Mouse (Mus musculus) heart, adult 11 months (tissue): ENCODE results near the gene Rpl34.

Source experiments
- DNase-seq: peaks from one replicate; pipeline ENCODE4 v3.0.0; 2022

The Rpl34 gene

DNA sequence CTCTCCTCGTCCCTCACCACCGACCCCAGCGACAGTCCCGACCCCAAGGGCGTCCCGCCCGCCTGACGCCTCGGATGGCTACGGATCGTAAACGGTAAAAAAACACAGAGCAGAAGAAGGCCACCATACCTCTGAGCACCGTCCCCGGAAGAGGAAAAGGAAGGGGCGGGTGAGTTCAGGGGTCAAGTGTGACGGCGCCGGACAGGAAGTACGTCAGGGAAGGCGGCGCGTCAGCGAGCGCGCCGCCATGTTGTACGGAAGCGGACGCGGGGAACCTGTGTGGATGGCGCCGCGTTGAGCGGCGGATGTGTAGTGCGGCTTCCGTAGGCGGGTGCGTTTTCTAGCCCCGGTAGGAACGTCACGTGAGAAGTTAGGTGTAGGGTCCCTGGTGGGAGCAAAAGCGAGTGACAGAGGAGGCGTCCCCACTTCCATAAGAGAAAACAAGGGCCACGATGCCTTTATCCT lies at the start of gene Rpl34:
Rpl34 (minus strand) TSS at position 210 of the 465 bp plus-strand sequence.
- peak; percentile 99 for DNase-seq

DNA sequence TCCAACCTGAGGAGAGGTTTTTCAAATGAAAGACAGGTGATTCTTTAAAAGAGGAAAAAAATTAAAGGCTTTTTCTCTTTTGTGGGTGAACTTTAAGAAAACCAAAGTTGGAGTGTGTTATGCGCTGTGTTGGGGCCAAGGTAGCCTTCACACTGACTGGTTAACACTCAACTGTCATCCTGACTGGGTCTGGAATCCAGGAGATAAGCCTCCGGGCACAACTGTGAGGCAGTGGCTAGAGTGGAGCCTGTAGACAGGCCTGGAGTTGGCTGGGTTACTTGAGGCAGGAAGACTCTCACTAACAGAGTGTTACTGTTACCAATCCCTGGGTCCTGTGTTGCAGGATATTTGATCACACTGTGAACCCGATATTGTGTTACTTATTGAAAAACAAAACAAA lies 38.0 kb upstream of the Rpl34 start:
- peak; percentile 66 for DNase-seq

DNA sequence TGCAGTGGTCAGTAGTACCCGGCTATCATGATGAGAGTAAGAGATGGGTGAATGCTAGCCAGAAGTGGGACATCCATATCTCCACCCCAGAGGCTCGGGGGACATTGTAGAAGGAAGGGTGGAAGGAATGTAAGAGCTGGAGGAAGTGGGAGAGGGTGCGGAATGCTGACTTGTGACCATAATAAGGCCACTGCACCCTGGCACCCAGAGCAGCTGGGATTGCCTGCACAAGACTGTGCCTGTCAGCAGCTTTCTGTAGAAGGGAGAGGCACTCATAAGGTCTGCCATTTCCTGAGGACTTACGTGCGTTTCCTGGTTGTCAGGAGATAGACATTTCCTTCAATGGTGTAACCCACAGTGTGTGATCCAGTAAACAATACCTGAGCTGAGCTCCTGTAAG lies 33.9 kb upstream of the Rpl34 start:
- DNase-seq = peak; percentile 91

DNA sequence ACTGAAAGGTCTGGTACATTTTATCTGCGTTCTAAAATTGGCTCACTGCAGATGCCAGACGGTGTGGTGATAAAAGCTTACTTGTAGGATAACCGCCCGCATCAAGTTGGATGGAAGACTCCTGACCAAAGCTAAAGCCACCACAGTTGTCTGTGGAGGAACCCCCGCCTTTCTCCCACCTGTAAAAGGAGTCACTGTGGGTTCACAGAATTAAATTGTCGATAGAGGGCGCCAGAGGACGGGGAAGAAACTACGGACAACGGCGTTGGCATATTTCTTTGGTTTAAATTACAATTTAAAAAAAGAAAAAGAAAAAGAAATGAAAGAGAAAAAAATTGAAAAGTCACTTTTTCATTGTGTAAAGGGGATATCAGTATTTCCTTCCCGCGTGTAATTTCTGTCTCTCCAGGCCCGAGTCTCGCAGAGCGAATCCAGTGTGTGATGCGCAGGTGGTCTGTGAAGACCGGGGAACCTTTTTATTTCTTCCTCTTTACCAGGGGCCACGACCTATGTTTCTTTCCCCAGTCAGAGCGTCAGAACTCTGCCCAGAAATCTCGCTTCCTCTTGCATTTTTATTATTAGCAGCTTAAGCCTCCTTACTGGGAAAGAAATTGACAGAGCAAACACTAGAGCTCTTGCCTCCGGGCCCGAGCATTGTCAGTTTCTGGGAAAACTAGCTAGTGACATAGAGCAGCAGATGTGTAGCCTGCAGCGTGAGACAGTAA lies 30.7 kb upstream of the Rpl34 start:
- DNase-seq = peak; percentile 86

DNA sequence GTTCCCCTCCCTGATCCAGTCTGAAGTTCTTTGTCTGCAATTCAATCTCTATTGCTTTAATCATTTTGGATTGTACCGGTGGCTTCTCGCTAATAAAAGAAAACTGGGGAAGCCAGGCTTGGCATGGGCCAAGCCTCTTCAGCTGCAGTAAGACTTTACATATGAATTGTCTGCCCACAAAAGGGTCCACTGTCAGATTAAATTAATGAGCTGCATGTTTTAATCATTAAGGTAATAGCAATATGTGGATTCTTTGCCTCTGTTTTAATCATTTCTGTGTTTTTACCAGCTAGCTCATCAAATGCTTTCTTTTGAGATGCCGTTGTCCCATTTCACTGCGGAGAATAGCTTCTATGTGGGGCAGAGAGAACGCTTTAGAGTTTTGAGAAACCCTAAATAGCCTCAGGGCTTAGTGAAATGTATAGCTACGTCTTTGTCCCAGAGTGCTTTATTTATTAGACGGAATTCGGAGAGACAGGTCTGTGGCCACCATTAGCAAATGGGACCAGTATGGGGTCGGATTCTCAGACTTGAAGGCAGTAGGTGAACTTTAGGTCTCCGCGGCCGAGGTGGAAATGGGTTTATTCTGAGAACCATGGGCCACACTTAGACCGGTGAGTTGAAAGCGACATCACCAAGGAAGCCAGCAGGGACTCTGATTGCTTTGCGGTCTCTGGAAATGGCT lies 28.1 kb upstream of the Rpl34 start:
- peak; percentile 85 for DNase-seq

DNA sequence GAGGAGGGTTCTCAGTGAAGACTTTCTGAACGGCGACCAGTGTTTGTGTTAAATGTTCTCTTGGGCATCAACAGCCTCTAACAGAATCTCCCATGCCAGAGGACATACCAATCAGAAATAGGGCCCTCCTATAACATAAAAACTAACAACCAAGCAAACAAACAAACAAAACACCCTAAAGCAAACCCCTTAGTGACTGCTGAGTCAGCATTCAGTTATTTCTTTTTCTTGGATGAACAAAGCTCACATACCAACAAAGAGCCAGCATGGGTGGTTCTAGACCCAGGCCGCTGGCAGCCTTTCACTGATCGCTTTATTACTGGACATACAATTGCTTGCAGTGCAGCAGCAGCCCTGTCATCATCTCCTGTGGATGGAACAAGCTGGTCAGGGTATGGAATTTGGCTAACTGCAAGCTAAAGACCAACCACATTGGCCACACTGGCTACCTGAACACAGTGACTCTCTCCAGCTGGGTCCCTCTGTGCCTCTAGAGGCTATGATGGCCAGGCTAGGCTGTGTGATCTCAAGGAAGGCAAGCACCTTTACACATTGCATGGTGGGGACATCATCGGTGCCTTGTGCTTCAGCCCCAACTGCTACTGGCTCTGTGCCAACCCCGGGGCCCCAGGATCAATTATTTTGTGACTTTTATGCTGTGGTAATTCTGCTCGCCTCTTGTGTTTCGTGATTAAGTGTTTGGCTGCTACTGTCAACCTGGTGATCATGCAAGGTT lies 27.1 kb upstream of the Rpl34 start:
- DNase-seq = peak; percentile 52

DNA sequence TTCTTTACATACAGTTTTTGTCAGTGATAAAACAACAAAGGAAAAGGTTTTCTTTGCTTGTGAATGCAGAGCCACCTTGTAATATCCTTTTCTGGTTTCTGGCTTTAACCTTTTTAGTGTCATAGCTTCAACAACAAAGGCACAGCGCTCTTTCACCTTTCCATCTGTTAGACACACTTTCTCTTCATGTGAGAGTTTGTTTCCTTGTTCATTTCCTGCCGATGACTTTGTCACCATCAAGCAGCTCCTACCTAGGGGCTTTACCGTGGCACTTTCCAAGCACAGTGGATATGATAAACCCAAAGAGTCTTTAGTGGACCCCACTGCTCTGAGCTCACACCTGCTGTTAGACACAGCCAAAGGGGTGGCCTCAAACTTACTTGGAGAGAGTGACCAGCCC lies 19.0 kb upstream of the Rpl34 start:
- no peak for DNase-seq

DNA sequence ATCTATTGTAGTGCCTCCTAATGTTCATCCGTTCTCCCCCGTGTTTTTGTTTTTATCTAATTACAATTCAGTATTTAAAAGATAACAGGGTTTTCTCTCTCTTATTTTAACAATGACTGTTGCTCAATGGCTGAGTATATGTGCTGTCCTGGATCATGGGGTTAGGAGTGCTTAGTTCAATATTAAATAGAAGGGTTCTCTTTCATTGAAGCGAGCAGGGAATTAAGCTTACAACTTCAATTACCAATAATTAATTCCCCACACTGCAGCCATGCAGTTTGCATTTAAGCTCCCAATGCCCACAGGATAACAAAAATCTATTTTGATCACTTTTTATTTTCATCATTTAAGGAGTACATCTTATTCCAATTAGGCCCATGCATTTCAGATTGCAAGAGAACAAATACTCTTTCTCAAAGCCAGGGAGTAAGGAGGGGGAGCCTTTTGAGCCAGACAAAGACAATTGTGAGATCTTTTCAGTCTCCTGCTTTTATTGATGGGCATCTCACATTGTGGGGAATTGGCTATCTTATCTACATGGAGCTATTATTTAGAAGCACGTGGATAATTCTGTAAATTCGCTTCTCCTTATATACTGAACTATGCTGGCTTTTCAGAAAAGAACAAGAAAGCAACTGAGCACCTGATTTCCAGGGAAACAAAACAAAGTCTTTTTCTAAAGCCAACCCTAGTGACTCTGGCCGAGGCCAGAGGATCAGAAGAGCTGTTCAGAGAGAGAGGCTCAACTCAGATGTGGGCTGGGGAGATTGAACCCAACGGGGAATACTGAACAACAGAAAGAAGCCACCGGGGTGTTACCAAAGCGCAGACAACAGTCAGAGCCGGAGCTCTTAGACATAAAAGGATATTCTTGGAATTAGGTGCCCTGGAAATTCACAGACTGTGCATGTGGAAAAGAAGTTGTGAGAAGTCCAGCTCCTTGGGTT lies 16.7 kb upstream of the Rpl34 start:
- DNase-seq = no peak

DNA sequence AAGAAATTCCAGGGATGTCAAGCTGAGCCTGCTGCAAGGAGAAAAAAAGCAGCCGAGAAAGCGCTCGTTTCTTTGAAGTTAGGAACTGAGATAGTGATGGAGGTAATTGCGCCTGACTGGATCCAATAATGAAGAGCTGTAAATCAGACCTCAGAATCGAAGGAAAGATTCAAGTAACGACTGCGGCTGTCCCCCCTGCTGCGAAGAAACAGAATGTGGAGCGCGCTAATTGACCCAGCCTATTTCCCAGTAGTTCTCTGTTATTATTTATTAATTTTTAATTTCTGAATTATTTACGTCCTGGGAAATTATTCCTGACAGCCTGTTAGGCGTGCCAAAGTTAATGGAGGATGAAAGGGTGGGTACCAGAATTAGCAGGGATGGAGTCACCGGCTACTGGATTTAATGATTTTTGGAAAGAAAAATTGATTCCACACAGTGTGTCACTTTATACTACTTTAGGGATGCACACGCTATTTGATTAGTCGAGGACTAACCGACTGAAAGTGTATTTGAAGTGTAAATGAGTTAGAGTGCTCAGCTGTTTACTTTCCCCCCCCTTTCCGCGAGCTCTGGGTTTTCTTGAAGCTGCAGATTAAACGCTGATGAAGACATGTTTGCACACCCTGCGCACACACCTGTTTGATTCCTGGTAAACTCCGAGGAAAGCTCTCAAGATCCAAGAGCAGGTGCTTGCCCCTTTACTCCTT lies 7.6 kb upstream of the Rpl34 start:
- no peak for DNase-seq

DNA sequence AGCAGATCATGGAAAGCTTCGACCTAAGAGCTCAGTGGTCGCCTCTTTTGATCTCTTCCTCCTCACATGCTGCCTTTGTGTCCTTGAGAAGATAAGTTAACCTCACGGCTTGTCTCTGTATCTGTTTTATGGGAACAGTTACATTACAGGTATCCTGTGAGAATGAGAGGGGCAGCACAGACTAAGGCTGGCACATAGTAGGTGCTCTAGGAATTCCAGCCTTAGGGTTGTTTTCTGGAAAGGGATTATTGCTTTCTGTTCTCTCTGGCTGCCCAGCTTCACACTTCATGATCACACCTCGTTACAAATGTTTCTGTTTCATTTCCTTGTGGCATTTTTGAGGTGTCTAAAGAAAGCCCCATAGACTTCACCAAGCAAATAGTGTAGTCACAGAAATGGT lies 6.6 kb upstream of the Rpl34 start:
- DNase-seq = no peak

DNA sequence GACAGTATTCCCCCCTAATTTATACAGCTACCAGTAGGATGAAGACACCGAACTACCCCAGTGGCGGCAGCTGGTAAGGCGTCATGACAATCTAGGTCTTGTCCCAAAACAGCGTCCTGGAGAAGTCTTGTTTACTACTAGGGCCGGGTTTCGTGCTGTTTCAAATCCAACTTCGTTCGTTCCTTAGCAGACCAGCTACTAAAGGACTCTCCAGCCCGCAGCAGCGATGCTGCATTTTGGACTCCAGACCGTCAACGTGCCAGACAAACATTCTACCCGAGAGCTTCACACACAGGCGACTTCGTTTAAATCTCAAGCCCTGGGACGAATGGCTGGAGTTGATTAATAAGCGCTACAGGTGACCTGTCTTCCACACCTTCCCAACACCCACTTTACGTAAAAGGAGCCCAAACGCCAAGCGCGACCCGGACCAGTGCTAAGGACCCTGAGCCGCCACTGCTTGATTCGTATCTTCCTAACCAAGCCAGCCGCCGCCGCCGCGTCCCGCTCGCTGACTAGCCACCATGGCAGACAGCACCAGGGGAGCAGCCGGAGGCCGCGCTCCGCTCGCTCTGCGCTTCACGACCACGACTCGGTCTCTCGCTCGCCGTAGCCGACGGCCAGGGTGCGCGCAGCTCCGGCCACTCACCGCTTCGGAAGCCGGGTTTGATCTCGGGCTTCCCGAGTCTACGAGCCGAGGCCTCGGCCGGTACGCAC lies 568 bp downstream of the Rpl34 start:
- no peak for DNase-seq

DNA sequence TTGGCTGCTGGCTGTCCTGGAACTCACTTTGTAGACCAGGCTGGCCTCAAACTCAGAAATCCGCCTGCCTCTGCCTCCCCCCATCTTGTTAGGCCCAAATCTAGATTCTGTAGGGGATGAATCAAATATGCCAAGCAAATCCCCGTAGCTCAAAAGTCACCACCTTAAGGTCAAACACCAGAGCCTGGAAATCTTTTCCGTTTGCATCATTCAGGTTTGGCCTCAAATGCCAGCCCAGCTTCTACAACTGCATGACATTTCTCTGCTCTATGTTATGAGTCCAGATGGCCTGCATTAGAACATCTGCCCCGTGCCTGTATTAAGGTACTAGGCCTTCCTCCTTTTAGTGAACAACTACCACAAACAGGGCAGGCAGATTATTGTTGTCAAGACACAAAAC lies 2.5 kb downstream of the Rpl34 start:
- DNase-seq = no peak

DNA sequence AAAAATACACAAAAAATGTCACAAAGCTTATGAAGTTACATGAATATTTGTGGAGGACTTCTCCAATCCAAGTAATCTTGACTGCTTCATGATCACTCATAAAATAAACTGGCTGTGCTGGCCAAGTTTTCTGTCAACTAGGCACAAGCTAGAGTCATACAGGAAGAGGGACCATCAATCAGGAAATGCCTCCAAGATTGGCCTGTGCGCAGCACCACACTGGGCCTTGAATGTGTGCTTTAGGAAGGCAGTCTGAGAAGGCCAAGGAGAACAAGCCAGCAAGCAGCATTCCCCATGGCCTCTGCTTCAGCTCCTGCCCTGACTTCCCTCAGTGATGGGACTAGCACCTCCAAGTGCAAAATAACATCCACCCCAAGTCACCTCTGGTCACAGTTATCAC lies 3.2 kb downstream of the Rpl34 start:
- DNase-seq = no peak

DNA sequence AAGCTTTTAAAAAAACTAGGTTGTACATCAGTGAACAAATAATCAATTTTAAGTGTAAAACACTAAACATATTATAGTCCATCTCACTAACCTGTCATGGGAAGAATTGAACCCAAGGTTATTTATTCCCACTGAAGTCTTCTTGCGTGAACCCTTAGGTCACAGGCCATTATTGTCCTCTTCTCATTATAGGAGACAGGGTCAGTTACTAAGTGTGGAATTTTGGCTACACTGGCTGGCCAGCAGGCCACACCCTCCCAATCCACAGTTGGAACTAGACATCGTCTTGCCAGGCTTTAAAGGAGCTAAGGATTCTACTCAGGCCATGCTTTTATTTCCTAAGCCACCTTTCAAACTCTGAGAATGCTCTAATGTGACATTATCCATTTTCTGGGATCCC lies 4.5 kb downstream of the Rpl34 start:
- no peak for DNase-seq

DNA sequence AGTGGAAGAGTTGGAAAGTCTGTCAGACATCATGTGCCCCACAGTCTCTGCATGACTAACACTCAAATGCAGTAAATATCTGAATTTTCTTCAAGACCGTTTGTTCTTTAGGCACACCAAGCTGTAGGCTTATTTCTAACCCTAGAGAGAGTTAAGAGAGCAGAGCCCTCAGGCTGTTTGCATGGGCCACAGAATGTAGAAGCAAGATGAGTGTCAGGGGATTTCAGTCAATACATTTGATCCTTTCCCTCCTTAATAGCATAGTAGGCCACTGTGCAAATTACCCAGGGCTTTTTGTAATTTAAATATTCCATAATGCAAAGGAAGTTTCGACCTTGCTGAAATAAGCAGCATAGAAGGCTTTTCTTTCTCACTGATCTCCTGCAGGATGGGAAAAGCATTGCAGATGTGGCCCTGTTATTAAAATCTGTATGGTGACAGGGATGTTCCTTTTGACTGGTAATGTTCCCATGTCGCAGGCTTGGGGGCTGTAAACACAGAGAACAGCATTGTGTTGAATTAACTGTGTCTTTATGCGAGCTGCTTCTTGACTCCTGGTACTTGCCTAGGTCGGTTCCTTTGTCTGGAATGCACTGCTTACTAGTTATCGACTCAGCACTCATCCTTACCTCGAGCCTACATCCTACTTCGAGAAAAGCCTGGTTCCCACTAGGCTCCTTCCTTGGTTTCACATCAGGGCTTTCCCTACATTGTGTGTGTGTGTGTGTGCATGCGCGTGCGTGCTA lies 7.3 kb downstream of the Rpl34 start:
- no peak for DNase-seq

DNA sequence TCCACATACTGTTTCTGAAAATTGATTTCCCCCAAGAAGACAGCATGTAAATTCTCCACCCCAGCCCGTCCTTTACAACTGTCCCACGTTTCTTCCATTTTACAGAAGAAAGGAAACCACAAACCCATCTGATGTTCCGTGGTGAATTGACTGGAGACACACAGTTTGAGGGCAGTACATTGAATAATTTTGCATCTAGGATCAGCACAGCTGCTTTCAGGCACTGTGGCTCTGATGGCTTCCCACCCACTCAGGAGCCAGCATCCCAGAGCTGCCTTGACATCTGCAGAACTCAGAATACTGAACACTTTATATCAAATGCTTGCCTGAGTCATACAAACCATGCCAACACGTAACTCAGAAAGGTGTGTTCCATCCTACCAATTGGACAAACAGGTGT lies 10.0 kb downstream of the Rpl34 start:
- DNase-seq = no peak

DNA sequence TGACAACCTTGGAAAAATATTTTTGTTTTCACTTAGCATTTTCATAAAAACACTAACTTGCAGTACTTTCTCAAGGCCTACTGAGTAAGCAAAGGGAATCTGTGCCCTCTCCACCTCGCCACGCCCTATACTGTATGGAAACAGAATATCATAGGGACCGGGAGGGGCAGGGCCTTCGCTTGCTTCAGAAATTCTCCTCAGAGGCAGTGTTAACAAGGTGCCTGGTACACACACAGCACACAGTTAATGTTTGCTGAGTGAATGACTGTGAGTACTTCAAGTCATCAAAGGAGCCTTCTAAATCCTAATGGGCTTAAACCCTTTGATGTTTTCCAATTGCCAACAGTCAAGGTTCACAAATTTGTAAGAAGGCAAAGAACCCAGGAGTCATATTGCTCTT lies 11.3 kb downstream of the Rpl34 start:
- no peak for DNase-seq

DNA sequence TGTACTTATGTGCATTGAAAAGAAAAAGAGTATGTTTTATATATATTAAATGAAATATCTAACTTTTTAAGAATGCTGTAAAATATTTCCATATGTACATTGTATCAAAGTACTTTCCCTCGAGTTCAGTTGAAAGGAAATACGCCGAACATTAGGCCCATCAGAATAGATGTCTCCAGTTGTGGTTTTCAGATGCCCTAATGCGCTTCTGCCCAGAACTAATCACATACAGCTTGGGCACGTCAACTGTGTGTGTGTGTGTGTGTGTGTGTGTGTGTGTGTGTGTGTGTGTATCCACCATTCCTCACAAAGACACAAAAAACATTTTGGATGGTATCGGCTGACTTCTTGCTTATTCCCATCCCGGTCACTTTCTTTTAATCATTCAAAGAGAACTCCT lies 13.6 kb downstream of the Rpl34 start:
- no peak for DNase-seq

DNA sequence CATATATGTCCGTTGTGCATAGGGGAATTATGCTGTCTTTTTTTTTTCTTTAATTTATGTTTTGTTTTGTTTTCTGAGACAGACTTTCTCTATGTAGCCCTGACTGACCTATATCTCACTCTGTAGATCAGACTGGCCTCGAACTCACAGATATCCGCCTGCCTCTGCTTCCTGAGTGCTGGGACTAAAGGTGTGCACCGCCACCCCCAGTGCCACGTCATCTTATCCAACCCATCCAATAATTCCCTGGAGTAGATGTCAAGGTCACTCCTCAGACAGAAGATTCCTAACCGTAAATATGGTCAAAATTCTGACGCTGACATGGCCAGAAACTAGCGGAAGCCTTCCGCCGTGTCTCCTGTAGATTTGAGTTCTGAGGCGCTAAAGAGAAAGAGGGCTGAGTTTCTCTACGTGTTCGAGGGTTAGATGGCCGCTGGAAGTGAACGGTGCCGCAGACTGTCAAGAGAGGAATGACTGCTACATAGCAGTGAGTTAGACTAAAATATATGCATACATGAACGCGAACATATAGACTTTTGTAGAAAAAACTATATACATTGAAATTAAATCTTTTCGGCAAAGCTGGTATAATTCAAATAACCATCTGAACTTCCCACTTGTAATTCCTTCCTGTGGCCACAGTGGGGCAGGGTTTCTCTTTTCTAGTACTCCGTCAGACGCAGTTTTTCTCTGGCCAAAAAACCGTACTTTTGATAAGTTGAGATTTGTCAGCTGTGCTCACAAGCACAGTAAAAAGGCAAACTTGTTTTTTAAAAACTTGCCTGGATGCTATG lies 15.2 kb downstream of the Rpl34 start:
- DNase-seq = no peak

DNA sequence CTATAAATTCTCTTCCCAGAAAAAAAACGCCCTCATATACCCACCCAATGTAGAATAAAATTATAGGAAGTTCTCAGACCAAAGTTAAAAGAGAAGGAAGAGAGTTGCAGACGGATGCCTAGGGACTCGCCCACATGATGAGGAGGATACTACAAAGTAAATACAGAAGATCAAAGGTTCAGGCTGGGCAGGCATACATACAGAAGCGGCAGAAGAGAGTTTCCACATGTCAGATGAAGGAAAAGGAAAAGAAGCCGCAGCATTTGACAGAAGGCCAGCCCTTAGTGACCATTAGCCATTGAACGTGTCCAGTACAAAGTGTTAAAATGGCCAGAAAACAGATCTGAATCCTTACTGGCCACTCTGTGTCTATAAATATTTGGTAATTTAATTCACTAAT lies 17.3 kb downstream of the Rpl34 start:
- DNase-seq = no peak
